Mouse (Mus musculus): ENCODE measurements around the gene Pcnx2. TPM values are rescaled to one million over a fixed set of nuclear protein-coding genes. Genes with fewer than 3 reads are reported as not detected.

The Pcnx2 gene
- 0.52 and 0.59 TPM in 2 replicates for polyA plus RNA-seq (2015; fragmentation: Nextera tagmentation; extraction: Ambion mirVana)

GRCm38 (mm10) chr8:125897868-125898788 lies at the start of gene Pcnx2:
Pcnx2 (minus strand) TSS chr8:125898317.

GRCm38 (mm10) chr8:125910365-125911228 lies 12.5 kb upstream of the Pcnx2 start, which contains the start of gene Map3k21:
Map3k21 (plus strand) TSS chr8:125910450.

DNA sequence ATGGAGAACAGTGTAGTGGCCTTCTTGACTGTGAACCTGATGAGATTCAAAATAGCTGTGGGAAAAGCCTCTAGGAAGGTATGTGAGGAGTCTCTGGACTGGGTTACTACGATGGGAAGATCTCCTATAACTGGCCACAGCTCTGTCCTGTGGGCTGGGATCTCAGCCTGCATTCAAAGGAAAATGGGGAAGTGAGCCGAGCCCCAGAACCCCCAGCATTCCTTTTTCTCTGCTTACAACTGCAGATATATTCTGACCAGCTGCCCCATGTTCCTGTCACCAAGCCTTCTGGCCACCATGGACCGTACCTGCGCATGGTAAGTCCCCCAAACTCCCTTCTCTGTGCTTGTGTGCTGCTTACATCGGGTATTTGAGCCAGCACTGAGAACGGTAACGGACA lies 168.4 kb downstream of the Pcnx2 start, which contains the start of gene Ntpcr:
Ntpcr (plus strand) TSS at position 218 of the 400 bp plus-strand sequence.

Other genes with a start within 250 kb of the Pcnx2 start
- gene Map10, start 228.5 kb downstream of the Pcnx2 start, polyA plus RNA-seq (2015; fragmentation: Nextera tagmentation; extraction: Ambion mirVana): 3.9 and 4.1 TPM in 2 replicates
- gene Ntpcr, start 168.4 kb downstream of the Pcnx2 start, polyA plus RNA-seq (2015; fragmentation: Nextera tagmentation; extraction: Ambion mirVana): 34.7 and 36.0 TPM in 2 replicates
- gene Map3k21, start 12.1 kb upstream of the Pcnx2 start, polyA plus RNA-seq (2015; fragmentation: Nextera tagmentation; extraction: Ambion mirVana): 0.02 and 0.07 TPM in 2 replicates
- gene Kcnk1, start 96.9 kb upstream of the Pcnx2 start, polyA plus RNA-seq (2015; fragmentation: Nextera tagmentation; extraction: Ambion mirVana): 69.6 and 87.5 TPM in 2 replicates